Mouse (Mus musculus) small intestine, adult 2 months (tissue): ENCODE measurements around the gene Aadac. TPM values are rescaled to one million over a fixed set of nuclear protein-coding genes. Genes with fewer than 3 reads are reported as not detected.

Experiments used
- H3K27ac ChIP-seq: fragments of 200-500 bp; 2 replicates; pipeline ENCODE4 v1.5.1; 2012; ENCODE audit warnings: low read depth, low read length, control low read depth, inconsistent platforms; ENCODE audit not compliant: insufficient read depth
- H3K27me3 ChIP-seq: fragments of 200-500 bp; 2 replicates; pipeline ENCODE4 v1.6.1; 2012; ENCODE audit warnings: mild to moderate bottlenecking, moderate library complexity, low read length, inconsistent platforms; ENCODE audit not compliant: control insufficient read depth, insufficient read depth
- H3K36me3 ChIP-seq: fragments of 200-500 bp; 2 replicates; pipeline ENCODE4 v1.6.1; 2012; ENCODE audit warnings: mild to moderate bottlenecking, low read length, control low read depth, inconsistent platforms; ENCODE audit not compliant: control insufficient read depth, insufficient read depth
- H3K4me1 ChIP-seq: fragments of 200-500 bp; 2 replicates; pipeline ENCODE4 v1.6.1; 2012; ENCODE audit warnings: low read length, inconsistent platforms, mixed read lengths; ENCODE audit not compliant: control insufficient read depth, insufficient read depth, insufficient read length
- H3K4me3 ChIP-seq: fragments of 200-500 bp; 2 replicates; pipeline ENCODE4 v1.5.1; 2012; ENCODE audit warnings: low read depth, mild to moderate bottlenecking, control low read depth, inconsistent platforms, low read length, moderate library complexity
- CTCF ChIP-seq: fragments of 200-500 bp; IDR thresholded peaks from 2 replicates; pipeline ENCODE4 v1.5.1; 2012; ENCODE audit warnings: low read depth, mild to moderate bottlenecking, control low read depth, inconsistent platforms, low read length, moderate library complexity, mixed read lengths; ENCODE audit not compliant: insufficient replicate concordance, insufficient read length; ENCODE audit errors: extremely low read depth
- POLR2A ChIP-seq: fragments of 200-500 bp; IDR thresholded peaks from 2 replicates; pipeline ENCODE4 v1.6.1; 2012; ENCODE audit warnings: low read depth, mild to moderate bottlenecking, control low read depth, inconsistent platforms, low read length, moderate library complexity
- WGBS: fragments of 180-500 bp; shearing (Covaris S2); methylation state at CpG from one replicate; pipeline ENCODE4 v1.1.7; 2018; 5-methylcytosine and 5-hydroxymethylcytosine counted together
- polyA plus RNA-seq: library from polyadenylated mRNA; depleted of rRNA; stranded (reverse); fragments of >200 nt; gene quantifications from 2 replicates; pipeline ENCODE4 v1.2.3, GENCODE M21; 2012; rRNA removed

Aadac gene
- polyA plus RNA-seq, result 9.2 and 11.0 TPM in 2 replicates

DNA sequence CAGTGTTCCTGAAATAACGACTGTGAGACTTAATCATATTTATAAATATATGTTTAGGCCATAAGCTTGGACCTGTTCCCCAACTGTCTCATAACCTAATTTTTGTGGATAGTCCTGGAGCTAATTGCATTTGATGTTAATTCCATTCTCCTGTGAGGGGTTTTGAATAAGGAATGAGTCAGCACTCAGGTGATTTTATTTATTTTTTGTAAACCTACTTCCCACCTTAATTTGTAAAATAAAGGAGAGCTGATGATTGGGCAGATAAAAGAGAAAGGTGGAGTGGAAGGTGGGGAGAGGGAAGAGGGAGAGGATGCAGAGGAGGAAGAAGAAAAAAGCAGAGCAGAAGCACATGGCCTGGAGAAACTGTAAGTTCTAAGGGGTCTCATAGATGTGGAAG is at the start of gene Aadac:
Gene Aadac, plus strand, starts transcription at position 301 of the 400 bp plus-strand sequence.
- Histone ChIP-seq H3K27me3 (no peaks in the 10 kb centered on the region), H3K36me3 (no peaks in the 10 kb centered on the region), H3K27ac (no peak within 1 kb of the TSS), H3K4me3 (no peak within 1 kb of the TSS), H3K4me1 (no peaks in the 10 kb centered on the region)
- 89% methylated on average over 1 of the region's 1 CpGs for WGBS
- no peak for TF ChIP-seq POLR2A
- TF ChIP-seq CTCF, result no peak

DNA sequence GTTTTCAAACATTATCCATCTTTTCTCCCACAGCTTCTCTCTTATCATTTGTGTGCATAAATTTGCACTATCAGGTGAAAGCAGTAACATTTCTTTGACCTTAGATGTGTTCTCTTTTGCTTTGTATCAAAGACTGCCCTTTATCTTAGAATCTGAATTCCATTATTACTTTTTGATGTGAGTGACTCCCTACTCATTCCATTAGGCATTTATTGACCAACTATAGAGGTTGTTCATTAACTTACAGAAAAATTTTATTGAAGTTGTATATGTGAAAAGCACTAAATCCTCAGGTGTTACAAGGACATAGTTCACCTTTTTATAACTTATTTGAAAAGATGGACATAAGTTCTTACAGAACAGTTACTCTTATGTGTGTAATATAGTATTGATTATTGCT is 21.9 kb upstream of the Aadac start:
- Histone ChIP-seq H3K27me3 (no peaks in the 10 kb centered on the region), H3K4me1 (no peaks in the 10 kb centered on the region), H3K27ac (no peak overlapping the region), H3K4me3 (no peak overlapping the region), H3K36me3 (no peaks in the 10 kb centered on the region)
- no peak for TF ChIP-seq CTCF
- no peak for TF ChIP-seq POLR2A

DNA sequence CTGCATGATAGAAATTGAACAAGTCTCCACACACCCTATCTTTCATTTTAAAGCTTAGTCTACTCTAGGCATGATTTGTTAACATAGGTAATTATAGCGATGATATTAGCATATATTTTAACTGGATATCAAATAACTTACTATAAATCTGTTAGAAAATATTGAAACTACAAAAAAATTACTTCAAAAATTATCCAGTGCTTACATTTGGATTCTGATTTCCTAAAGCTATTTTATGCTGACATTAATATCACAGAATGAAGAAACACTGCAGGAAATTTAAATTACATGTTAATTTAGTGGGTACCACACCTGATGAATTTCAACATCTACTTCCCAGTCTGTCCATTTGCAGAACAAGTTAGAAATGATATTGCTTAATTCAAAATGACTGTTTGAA is 19.1 kb upstream of the Aadac start, which contains the start of gene Aadacl2:
Gene Aadacl2, plus strand, starts transcription at position 301 of the 400 bp plus-strand sequence.
- no peaks in the 10 kb centered on the region for H3K27me3 ChIP-seq
- WGBS, result 95% methylated on average over 1 of the region's 1 CpGs
- no peaks in the 10 kb centered on the region for H3K4me1 ChIP-seq
- H3K4me3 ChIP-seq, result no peak within 1 kb of the TSS
- H3K27ac ChIP-seq, result no peak within 1 kb of the TSS
- TF ChIP-seq POLR2A (no peak), CTCF (no peak)
- no peaks in the 10 kb centered on the region for H3K36me3 ChIP-seq

DNA sequence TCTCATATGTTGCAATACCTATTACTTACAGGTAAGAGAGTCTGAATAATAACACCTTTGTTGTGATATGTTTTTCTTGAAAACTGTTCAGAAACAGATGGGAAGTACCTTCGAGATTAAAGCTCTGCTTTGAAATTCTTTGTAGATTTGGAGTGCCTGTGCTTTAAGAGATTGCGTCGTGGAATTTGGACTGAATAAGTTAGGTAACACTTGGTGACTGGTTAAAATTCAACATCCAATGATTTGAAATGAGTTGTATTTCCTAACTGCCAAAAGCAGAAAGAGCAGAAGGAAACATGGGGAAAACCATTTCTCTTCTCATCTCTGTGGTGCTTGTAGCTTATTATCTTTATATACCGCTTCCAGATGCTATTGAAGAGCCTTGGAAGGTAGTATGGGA is 6.0 kb downstream of the Aadac start:
- TF ChIP-seq CTCF, result no peak
- no peak for TF ChIP-seq POLR2A
- H3K4me1 ChIP-seq, result no peaks in the 10 kb centered on the region
- H3K4me3 ChIP-seq, result no peak overlapping the region
- 0 out of 2 replicates have a peak, but pooled peaks cover 1% of the 10 kb centered on the region for H3K36me3 ChIP-seq
- no peaks in the 10 kb centered on the region for H3K27me3 ChIP-seq
- H3K27ac ChIP-seq, result no peak overlapping the region
- 24% methylated on average over 4 of the region's 4 CpGs for WGBS

DNA sequence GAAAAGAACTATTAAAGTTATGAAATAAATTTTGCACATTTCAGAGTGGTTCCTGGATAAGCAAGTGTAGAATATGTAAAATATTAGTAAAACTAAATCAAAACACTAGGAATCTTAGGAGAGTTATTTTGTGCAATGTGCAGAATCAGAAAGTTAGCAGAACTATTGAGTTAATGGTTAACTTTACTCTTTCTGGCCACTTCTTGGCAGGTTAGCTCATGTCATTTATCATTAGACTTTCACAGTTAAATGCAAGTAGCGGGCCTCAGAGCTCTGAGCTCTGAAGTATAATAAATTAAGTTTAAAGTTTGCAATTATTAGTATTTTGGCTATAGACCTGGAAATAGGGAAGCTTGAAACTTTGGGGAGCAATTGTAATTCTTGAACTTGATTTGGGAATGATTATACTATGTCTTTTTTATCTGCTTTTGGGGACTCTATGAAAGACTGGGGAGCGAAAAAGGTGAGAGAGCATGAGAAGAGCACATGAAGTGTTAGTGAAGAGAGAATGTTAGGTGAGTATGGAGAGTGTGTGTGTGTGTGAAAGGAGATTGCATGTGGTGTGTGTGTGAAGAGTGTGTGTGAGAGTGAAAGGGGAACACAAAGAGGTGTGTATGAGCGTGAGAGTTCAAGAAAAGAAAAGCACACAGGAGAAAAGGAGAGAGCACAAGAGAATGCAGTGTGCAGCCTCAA is 20.9 kb downstream of the Aadac start:
- Histone ChIP-seq H3K27ac (no peak overlapping the region), H3K4me3 (no peak overlapping the region), H3K4me1 (no peaks in the 10 kb centered on the region), H3K27me3 (no peaks in the 10 kb centered on the region), H3K36me3 (no peaks in the 10 kb centered on the region)
- no peak for TF ChIP-seq POLR2A
- TF ChIP-seq CTCF, result no peak
- 65% methylated on average over 3 of the region's 3 CpGs for WGBS

DNA sequence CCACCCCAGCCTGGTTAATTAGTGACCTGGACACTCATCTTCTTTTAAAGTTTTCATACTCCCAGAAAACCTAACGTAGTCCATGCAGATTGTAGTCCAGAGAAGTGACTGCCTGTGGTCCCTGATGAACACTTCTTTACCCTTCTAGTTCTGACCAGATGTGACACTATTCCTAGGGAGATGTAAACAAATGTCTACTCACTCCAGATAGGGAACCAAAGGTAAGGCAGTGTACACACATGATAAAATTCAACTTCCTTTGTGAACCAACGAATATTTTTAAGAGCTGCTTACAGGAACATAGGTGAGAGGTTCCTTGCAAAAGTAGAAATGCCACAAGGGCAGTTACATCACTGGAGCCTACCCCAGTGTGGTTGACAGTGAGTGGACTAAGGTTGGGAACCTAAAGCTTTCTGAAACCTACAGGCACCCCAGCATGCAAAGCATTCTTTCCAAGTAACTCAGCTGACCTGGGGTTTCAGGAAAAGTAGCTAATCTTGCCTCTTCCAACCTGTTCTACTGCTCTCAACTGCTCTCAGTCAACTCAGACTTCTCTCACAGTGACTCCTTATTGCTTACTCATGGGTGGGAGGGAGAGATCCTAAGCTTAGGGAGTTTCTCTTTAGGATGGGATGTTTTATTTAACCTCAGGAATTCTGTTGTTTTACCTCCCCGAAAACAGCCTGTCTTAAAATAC is 27.9 kb downstream of the Aadac start:
- Histone ChIP-seq H3K27ac (no peak overlapping the region), H3K4me1 (peaks cover 2% of the 10 kb centered on the region; the same call in 1 of the 2 replicates), H3K36me3 (no peaks in the 10 kb centered on the region), H3K4me3 (no peak overlapping the region), H3K27me3 (no peaks in the 10 kb centered on the region)
- 58% methylated on average over 3 of the region's 3 CpGs for WGBS
- no peak for TF ChIP-seq POLR2A
- TF ChIP-seq CTCF, result no peak

DNA sequence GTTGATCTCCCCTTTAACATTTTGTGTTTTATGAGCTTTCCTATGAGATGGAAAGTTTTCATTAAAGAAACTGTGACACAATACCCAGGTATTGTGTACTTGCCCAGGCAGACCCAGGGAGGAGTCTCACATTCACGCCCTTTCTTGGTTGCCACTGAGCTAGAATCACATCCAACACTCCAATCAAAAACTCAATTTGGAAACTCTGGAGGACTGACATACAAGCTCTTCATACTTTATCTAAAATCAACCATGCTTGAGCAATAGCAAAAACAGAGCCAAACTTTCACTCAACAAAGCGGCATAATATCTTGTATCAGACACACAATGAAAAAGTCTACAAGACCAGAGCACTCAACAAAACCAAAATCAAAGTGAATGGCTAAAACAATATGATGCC is 28.4 kb downstream of the Aadac start:
- 85% methylated on average over 2 of the region's 2 CpGs for WGBS
- Histone ChIP-seq H3K36me3 (no peaks in the 10 kb centered on the region), H3K4me1 (peaks cover 2% of the 10 kb centered on the region; the same call in 1 of the 2 replicates), H3K27me3 (no peaks in the 10 kb centered on the region), H3K27ac (no peak overlapping the region), H3K4me3 (no peak overlapping the region)
- TF ChIP-seq POLR2A (no peak), CTCF (no peak)
